Mouse (Mus musculus) ES-Bruce4 (cell line): ENCODE measurements around the gene Tmem170.

Experiments
- CTCF ChIP-seq: IDR thresholded peaks from one replicate; pipeline ENCODE4 v1.8.1; 2011; ENCODE audit warnings: low read depth, low read length
- EP300 ChIP-seq: IDR thresholded peaks from 2 replicates; pipeline ENCODE4 v1.6.1; 2011; ENCODE audit warnings: low read depth, low read length; ENCODE audit not compliant: insufficient read depth
- POLR2A ChIP-seq: IDR thresholded peaks from one replicate; pipeline ENCODE4 v1.8.1; 2011; ENCODE audit warnings: low read length; ENCODE audit not compliant: insufficient read depth

DNA sequence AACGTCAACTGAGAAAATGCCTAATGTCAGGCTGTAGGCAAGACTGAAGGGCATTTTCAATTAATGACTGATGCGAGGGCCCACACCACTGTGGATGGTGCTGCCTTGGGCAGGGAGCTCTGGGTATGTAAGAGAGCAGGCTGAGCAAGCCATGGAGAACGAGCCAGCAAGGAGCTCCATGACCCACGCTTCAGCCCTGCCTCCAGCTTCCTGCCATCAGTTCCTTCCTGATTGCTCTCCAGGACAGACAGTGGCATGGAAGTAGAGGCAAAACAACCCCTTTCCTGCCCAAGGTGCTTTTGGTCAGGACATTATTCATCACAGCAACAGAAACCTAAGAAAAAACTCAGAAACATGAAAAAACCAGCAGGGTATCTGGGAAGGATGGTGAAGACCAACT lies 55.9 kb downstream of the Tmem170 start:
- TF ChIP-seq CTCF: no peak
- TF ChIP-seq EP300: no peak
- no peak for TF ChIP-seq POLR2A
